Comparison of ENCODE assay signal across 8 mouse cellular contexts in genomic region chr1:132125803-132126405, GRCm38 (mm10). TPM values are rescaled to one million over a fixed set of nuclear protein-coding genes. Genes with fewer than 3 reads are reported as not detected.
DNase-seq lines count a peak whose midpoint lies in the region; ATAC-seq lines count a peak whose summit lies in the region.

No protein-coding gene starts in this region.

- H3K9ac ChIP-seq in stomach, embryonic 16.5 days (ENCODE audit: low read length), result no peak overlapping the region
- H3K9ac ChIP-seq in midbrain, embryonic 11.5 days (ENCODE audit: low read length), result no peak overlapping the region

- 71% methylated on average over 6 of the region's 6 CpGs for WGBS in limb, embryonic 10.5 days
- WGBS in stomach, embryonic 16.5 days, result 61% methylated on average over 6 of the region's 6 CpGs
- 78% methylated on average over 6 of the region's 6 CpGs for WGBS in midbrain, embryonic 11.5 days

- peak; percentile 68 for ATAC-seq in stomach, embryonic 16.5 days (ENCODE audit: insufficient read depth, low FRiP score)
- ATAC-seq in midbrain, embryonic 11.5 days (ENCODE audit: low FRiP score), result no peak

- H3K27me3 ChIP-seq in limb, embryonic 10.5 days (ENCODE audit: low read depth, poor library complexity, severe bottlenecking), result no peaks in the 10 kb centered on the region
- no peaks in the 10 kb centered on the region for H3K27me3 ChIP-seq in stomach, embryonic 16.5 days (ENCODE audit: control insufficient read depth, insufficient read depth, low read length)
- H3K27me3 ChIP-seq in midbrain, embryonic 11.5 days (ENCODE audit: control insufficient read depth, insufficient read depth, low read length), result no peaks in the 10 kb centered on the region

- DNase-seq in embryo, embryonic 10 days (ENCODE audit: low spot score), result peak; percentile 16
- no peak for DNase-seq in embryo, embryonic 10.5 days (ENCODE audit: low spot score)
- peak; percentile 51 for DNase-seq in thymus, postnatal 0 days (ENCODE audit: low spot score)
- DNase-seq in thymus, postnatal 10 days (ENCODE audit: low spot score in 2 of 2), result no peak
- DNase-seq in limb, embryonic 10.5 days (ENCODE audit: low spot score), result no peak
- DNase-seq in right cerebral cortex, postnatal 36 days (ENCODE audit: low spot score in 2 of 2), result no peak
- DNase-seq in midbrain, embryonic 11.5 days (ENCODE audit: low spot score, missing footprints), result no peak

- H3K4me1 ChIP-seq in limb, embryonic 10.5 days, result peaks cover 46% of the 10 kb centered on the region
- H3K4me1 ChIP-seq in stomach, embryonic 16.5 days (ENCODE audit: control insufficient read depth, insufficient read depth, low read length), result peaks cover 12% of the 10 kb centered on the region; the same call in 1 of the 2 replicates
- no peaks in the 10 kb centered on the region; the same call in 1 of the 2 replicates for H3K4me1 ChIP-seq in midbrain, embryonic 11.5 days (ENCODE audit: control insufficient read depth, insufficient read depth, low read length)

- H3K4me3 ChIP-seq in limb, embryonic 10.5 days, result no peak overlapping the region
- H3K4me3 ChIP-seq in stomach, embryonic 16.5 days (replicated peaks; ENCODE audit: low read length), result no peak overlapping the region
- no peak overlapping the region for H3K4me3 ChIP-seq in midbrain, embryonic 11.5 days (ENCODE audit: low read depth, low read length)

- H3K9me3 ChIP-seq in limb, embryonic 10.5 days (replicated peaks), result no peaks in the 10 kb centered on the region
- no peaks in the 10 kb centered on the region for H3K9me3 ChIP-seq in stomach, embryonic 16.5 days (replicated peaks; ENCODE audit: control insufficient read depth, low read length)
- H3K9me3 ChIP-seq in midbrain, embryonic 11.5 days (ENCODE audit: control insufficient read depth, low read length), result no peaks in the 10 kb centered on the region

- no peak overlapping the region for H3K4me2 ChIP-seq in stomach, embryonic 16.5 days (ENCODE audit: low read depth, low read length)
- H3K4me2 ChIP-seq in midbrain, embryonic 11.5 days, result no peak overlapping the region

- peak overlapping the region; percentile 44; the same call in 1 of the 2 replicates for H3K27ac ChIP-seq in limb, embryonic 10.5 days
- peak overlapping the region; percentile 40; the same call in 1 of the 2 replicates for H3K27ac ChIP-seq in stomach, embryonic 16.5 days (ENCODE audit: low read length)
- H3K27ac ChIP-seq in midbrain, embryonic 11.5 days (ENCODE audit: low read depth, low read length), result no peak overlapping the region

- no peaks in the 10 kb centered on the region for H3K36me3 ChIP-seq in limb, embryonic 10.5 days
- H3K36me3 ChIP-seq in stomach, embryonic 16.5 days (ENCODE audit: control insufficient read depth, insufficient read depth, low read length), result no peaks in the 10 kb centered on the region
- H3K36me3 ChIP-seq in midbrain, embryonic 11.5 days (ENCODE audit: control insufficient read depth, insufficient read depth, low read length), result no peaks in the 10 kb centered on the region

RNA-seq across cellular contexts. Expression of gene Cdk18, which starts 13.6 kb away (rescaled TPM):
- polyA plus RNA-seq in thymus, postnatal 0 days (2015; fragmentation: Nextera tagmentation; extraction: Ambion mirVana), result 1.7 and 1.9 TPM in 2 replicates
- 3.7 TPM in 2 replicates for polyA plus RNA-seq in limb, embryonic 10.5 days (2016; fragmentation: Nextera tagmentation; extraction: Ambion mirVana)
- polyA plus RNA-seq in stomach, embryonic 16.5 days (2015; fragmentation: Nextera tagmentation; extraction: Ambion mirVana), result 6.9 and 7.4 TPM in 2 replicates
- polyA plus RNA-seq in midbrain, embryonic 11.5 days (2014; fragmentation: Nextera tagmentation; extraction: Ambion mirVana), result 0.14 and 0.19 TPM in 2 replicates

RNA-seq across cellular contexts. Expression of gene Mfsd4a, which starts 58.0 kb away (rescaled TPM):
- polyA plus RNA-seq in thymus, postnatal 0 days (2015; fragmentation: Nextera tagmentation; extraction: Ambion mirVana), result 15.0 and 17.1 TPM in 2 replicates
- polyA plus RNA-seq in limb, embryonic 10.5 days (2016; fragmentation: Nextera tagmentation; extraction: Ambion mirVana), result 9.5 and 13.4 TPM in 2 replicates
- 16.0 and 18.2 TPM in 2 replicates for polyA plus RNA-seq in stomach, embryonic 16.5 days (2015; fragmentation: Nextera tagmentation; extraction: Ambion mirVana)
- 8.1 and 8.7 TPM in 2 replicates for polyA plus RNA-seq in midbrain, embryonic 11.5 days (2014; fragmentation: Nextera tagmentation; extraction: Ambion mirVana)

Comparison
In these comparisons a context has a peak if more than half of its experiments do, and no peak if none do; other contexts are left out.
1. DNase-seq: peak in embryo, embryonic 10 days (single experiment) and thymus, postnatal 0 days (single experiment); none in embryo, embryonic 10.5 days (single experiment), thymus, postnatal 10 days (0 of 2), limb, embryonic 10.5 days (single experiment), right cerebral cortex, postnatal 36 days (0 of 2) and midbrain, embryonic 11.5 days (single experiment).